Mouse (Mus musculus) small intestine, adult 2 months (tissue): ENCODE data around the gene Ugt1a1.

Experiments
- CTCF ChIP-seq: fragments of 200-500 bp; IDR thresholded peaks from 2 replicates; pipeline ENCODE4 v1.5.1; 2012; ENCODE audit warnings: low read depth, mild to moderate bottlenecking, control low read depth, inconsistent platforms, low read length, moderate library complexity, mixed read lengths; ENCODE audit not compliant: insufficient replicate concordance, insufficient read length; ENCODE audit errors: extremely low read depth
- POLR2A ChIP-seq: fragments of 200-500 bp; IDR thresholded peaks from 2 replicates; pipeline ENCODE4 v1.6.1; 2012; ENCODE audit warnings: low read depth, mild to moderate bottlenecking, control low read depth, inconsistent platforms, low read length, moderate library complexity

- no peak for TF ChIP-seq CTCF
- TF ChIP-seq POLR2A = no peak
Observed at GRCm38 (mm10) chr1:88186325-88186935, 25.3 kb upstream of the Ugt1a1 start.
